Mouse (Mus musculus) liver, embryonic 14.5 days (tissue): Measurements from ENCODE around the gene Abhd8.

Experiments used
- CTCF ChIP-seq: IDR thresholded peaks from 2 replicates; pipeline ENCODE4 v1.5.1; 2016; ENCODE audit warnings: antibody characterized with exemption, low read depth, control low read depth
- EP300 ChIP-seq: IDR thresholded peaks from 2 replicates; pipeline ENCODE4 v1.6.1; 2016; ENCODE audit warnings: antibody characterized with exemption, low read depth

DNA sequence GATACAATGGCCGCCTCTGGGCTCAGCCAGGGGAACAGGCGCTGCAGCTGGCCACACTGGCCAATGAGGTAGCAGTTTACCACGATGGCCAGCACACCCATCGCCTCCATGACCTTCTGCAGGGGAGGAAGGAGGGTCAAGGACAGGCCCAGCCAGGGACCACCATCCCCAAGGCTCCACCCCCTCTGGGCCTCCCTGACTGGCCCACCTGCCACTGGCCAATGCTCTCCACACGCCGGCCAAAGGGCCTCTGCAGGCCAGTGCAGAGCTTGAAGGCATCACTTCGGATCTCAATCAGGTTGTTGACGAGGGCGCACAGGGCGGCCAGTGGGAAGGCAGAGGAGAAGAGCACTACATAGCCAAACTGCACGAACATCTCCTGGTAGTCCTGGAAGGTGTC lies 15.5 kb upstream of the Abhd8 start:
- TF ChIP-seq CTCF (no peak), EP300 (no peak)
